Mouse (Mus musculus): ENCODE measurements at regions not wholly inside any gene's neighbourhood (a gene's known extent, or its start where the extent isn't known, plus 50 kb on each side); places are given as distances from the start of the nearest gene placed in this dataset.

DNA sequence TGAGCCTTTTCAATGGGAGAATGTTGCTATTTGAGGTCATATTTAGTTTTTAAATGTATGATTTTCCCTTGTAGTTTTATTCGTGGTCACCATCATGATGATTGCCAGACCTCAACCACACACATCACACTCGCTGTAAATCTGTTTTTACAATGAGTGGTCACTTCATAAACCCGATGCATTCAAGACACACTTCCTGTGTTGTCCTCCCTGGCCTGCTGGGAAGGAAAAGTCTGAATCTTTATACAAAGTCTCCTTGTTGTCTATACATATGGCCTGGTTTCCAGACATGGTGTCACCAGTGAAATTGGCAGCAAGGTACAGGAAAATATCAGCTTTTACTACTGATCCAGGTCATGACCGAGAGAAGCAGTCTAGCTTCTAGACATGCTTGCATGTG is 230.7 kb upstream of the P2ry1 start:
- no peaks in the 10 kb centered on the region for H3K36me3 ChIP-seq (ENCODE audit: insufficient read depth, low read length)
- H3K4me2 ChIP-seq (replicated peaks; ENCODE audit: low read depth, low read length), result no peak overlapping the region
- no peaks in the 10 kb centered on the region for H3K27me3 ChIP-seq (replicated peaks; ENCODE audit: insufficient read depth, low read length)
- no peak overlapping the region for H3K9ac ChIP-seq (replicated peaks; ENCODE audit: low read depth)
- DNase-seq (ENCODE audit: low spot score) (no peak), ATAC-seq (no peak)
- WGBS, result 70% methylated on average over 4 of the region's 4 CpGs
- no peaks in the 10 kb centered on the region for H3K9me3 ChIP-seq (ENCODE audit: low read length)
- no peak overlapping the region for H3K4me3 ChIP-seq (ENCODE audit: low read depth, low read length)
- no peak for TF ChIP-seq EP300 (IDR thresholded peaks at IDR 0.05)
- no peak for TF ChIP-seq CTCF (IDR thresholded peaks at IDR 0.05)
- no peaks in the 10 kb centered on the region for H3K4me1 ChIP-seq (ENCODE audit: insufficient read depth, low read depth, low read length)
- no peak overlapping the region for H3K27ac ChIP-seq (ENCODE audit: low read length)

DNA sequence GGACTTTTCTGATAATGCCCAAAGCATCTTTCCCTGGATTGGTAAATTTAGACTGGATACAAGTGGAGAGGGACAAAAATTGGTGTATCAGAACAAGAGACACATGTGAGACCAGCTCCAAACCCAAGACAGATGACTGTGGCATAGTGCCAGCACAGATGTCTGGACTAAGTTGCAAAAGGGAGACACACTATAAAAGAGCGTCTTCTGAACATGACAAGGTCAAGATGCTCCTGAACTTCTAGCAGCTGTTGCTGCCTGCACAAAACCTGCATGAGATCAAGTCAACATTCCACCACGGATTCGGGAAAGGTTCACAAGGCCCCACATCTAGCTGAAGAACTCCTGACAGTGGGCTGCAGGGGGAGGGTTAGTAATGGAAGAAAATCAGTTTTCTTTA is 229.2 kb upstream of the P2ry1 start:
- H3K4me1 ChIP-seq (ENCODE audit: insufficient read depth, low read depth, low read length), result no peaks in the 10 kb centered on the region
- DNase-seq (ENCODE audit: low spot score) (no peak), ATAC-seq (no peak)
- H3K9ac ChIP-seq (replicated peaks; ENCODE audit: low read depth), result no peak overlapping the region
- H3K4me2 ChIP-seq (replicated peaks; ENCODE audit: low read depth, low read length), result no peak overlapping the region
- WGBS, result 40% methylated on average over 3 of the region's 3 CpGs
- no peaks in the 10 kb centered on the region for H3K27me3 ChIP-seq (replicated peaks; ENCODE audit: insufficient read depth, low read length)
- TF ChIP-seq EP300 (IDR thresholded peaks at IDR 0.05) (no peak), CTCF (IDR thresholded peaks at IDR 0.05) (no peak)
- H3K36me3 ChIP-seq (ENCODE audit: insufficient read depth, low read length), result no peaks in the 10 kb centered on the region
- no peak overlapping the region for H3K27ac ChIP-seq (ENCODE audit: low read length)
- no peak overlapping the region for H3K4me3 ChIP-seq (ENCODE audit: low read depth, low read length)
- no peaks in the 10 kb centered on the region for H3K9me3 ChIP-seq (ENCODE audit: low read length)

DNA sequence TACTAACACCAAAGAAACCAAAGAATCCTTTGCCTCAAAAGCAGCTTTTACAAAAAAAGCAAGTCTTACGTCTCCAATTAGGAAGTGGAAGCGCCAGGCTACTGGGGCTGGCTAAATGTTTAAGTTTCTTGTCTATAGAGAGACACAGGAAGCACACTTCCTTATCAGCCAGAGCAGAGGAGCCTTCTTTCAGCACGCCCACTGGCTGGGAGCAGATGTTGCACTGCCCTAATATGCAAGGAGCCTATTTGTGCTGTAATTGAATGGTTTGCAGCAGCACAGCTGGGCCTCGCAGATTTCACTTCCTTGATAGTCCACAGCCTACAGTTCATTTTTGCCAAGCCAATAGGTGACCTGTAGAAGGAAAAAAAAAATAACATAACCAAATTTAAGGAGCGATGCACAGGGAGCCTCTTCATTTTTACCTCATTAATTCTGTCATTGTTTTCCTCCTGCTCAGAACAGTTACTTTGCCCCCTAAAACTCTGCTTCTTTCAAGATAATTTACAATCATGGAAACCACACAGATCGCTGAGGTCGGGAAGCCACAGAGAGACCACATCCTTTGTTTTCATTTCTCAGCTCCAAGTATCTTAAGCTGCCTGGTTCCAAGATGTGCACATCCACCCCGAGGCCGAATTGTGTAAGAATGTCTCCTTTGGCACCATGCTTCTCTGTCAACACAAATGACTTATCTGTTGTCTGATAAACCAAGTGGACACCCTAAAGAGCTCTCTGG is 217.3 kb upstream of the P2ry1 start:
- WGBS, result 27% methylated on average over 9 of the region's 9 CpGs
- H3K9ac ChIP-seq (replicated peaks; ENCODE audit: low read depth), result no peak overlapping the region
- H3K9me3 ChIP-seq (ENCODE audit: low read length), result no peaks in the 10 kb centered on the region
- DNase-seq (ENCODE audit: low spot score) (peak; percentile 59), ATAC-seq (peak; percentile 83)
- no peaks in the 10 kb centered on the region for H3K27me3 ChIP-seq (replicated peaks; ENCODE audit: insufficient read depth, low read length)
- TF ChIP-seq CTCF (IDR thresholded peaks at IDR 0.05) (0 out of 2 replicates have a peak, but pooled peaks have one; percentile 14), EP300 (IDR thresholded peaks at IDR 0.05) (no peak)
- H3K4me1 ChIP-seq (ENCODE audit: insufficient read depth, low read depth, low read length), result no peaks in the 10 kb centered on the region
- H3K36me3 ChIP-seq (ENCODE audit: insufficient read depth, low read length), result no peaks in the 10 kb centered on the region
- no peak overlapping the region for H3K27ac ChIP-seq (ENCODE audit: low read length)
- H3K4me3 ChIP-seq (ENCODE audit: low read depth, low read length), result no peak overlapping the region
- no peak overlapping the region for H3K4me2 ChIP-seq (replicated peaks; ENCODE audit: low read depth, low read length)

GRCm38 (mm10) chr3:60787989-60788388 is 214.6 kb upstream of the P2ry1 start:
- DNase-seq (ENCODE audit: low spot score), result no peak
- Histone ChIP-seq H3K4me3 (ENCODE audit: low read depth, low read length) (no peak overlapping the region), H3K27me3 (replicated peaks; ENCODE audit: insufficient read depth, low read length) (no peaks in the 10 kb centered on the region), H3K9me3 (ENCODE audit: low read length) (no peaks in the 10 kb centered on the region), H3K4me1 (ENCODE audit: insufficient read depth, low read depth, low read length) (no peaks in the 10 kb centered on the region), H3K9ac (replicated peaks; ENCODE audit: low read depth) (no peak overlapping the region), H3K27ac (ENCODE audit: low read length) (no peak overlapping the region), H3K4me2 (replicated peaks; ENCODE audit: low read depth, low read length) (no peak overlapping the region), H3K36me3 (ENCODE audit: insufficient read depth, low read length) (no peaks in the 10 kb centered on the region)
- WGBS, result 84% methylated on average over 8 of the region's 8 CpGs
- ATAC-seq, result no peak
- TF ChIP-seq EP300 (IDR thresholded peaks at IDR 0.05) (no peak), CTCF (IDR thresholded peaks at IDR 0.05) (no peak)

- Histone ChIP-seq H3K9ac (replicated peaks; ENCODE audit: low read depth) (no peak overlapping the region), H3K27ac (ENCODE audit: low read length) (no peak overlapping the region), H3K9me3 (ENCODE audit: low read length) (no peaks in the 10 kb centered on the region), H3K27me3 (replicated peaks; ENCODE audit: insufficient read depth, low read length) (no peaks in the 10 kb centered on the region), H3K4me1 (ENCODE audit: insufficient read depth, low read depth, low read length) (no peaks in the 10 kb centered on the region), H3K4me2 (replicated peaks; ENCODE audit: low read depth, low read length) (no peak overlapping the region), H3K4me3 (ENCODE audit: low read depth, low read length) (no peak overlapping the region), H3K36me3 (ENCODE audit: insufficient read depth, low read length) (no peaks in the 10 kb centered on the region)
- no peak for TF ChIP-seq EP300 (IDR thresholded peaks at IDR 0.05)
- TF ChIP-seq CTCF (IDR thresholded peaks at IDR 0.05), result no peak
- 71% methylated on average over 4 of the region's 4 CpGs for WGBS
- ATAC-seq (no peak), DNase-seq (ENCODE audit: low spot score) (no peak)
These were observed 213.2 kb upstream of the P2ry1 start for GRCm38 (mm10) chr3:60789441-60789840.

DNA sequence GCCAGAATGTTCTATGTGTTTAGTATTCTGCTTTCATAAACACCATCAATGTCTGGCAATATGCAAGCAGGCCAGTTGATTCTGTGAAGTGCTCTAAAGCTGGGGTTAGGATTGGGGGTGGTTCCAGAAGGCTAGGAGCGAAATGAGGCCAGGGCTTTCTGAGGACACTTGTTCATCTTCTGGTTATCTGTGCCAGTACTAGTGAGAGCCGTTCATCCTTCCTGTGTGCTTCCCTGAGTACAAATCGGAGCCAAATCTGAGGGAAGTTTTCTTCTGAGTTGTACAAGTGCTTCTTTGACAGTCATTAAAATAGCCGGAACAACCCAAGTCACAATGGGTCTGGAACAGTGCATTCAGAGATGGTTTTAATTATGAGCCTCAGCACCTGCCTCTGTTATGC is 210.4 kb upstream of the P2ry1 start:
- 61% methylated on average over 4 of the region's 4 CpGs for WGBS
- ATAC-seq, result no peak

More for the DNA sequence above, 210.4 kb upstream of the P2ry1 start:
- Histone ChIP-seq H3K4me1 (ENCODE audit: insufficient read depth, low read depth, low read length) (no peaks in the 10 kb centered on the region), H3K4me2 (replicated peaks; ENCODE audit: low read depth, low read length) (no peak overlapping the region), H3K27ac (ENCODE audit: low read length) (no peak overlapping the region), H3K4me3 (ENCODE audit: low read depth, low read length) (no peak overlapping the region), H3K9me3 (ENCODE audit: low read length) (no peaks in the 10 kb centered on the region), H3K36me3 (ENCODE audit: insufficient read depth, low read length) (no peaks in the 10 kb centered on the region), H3K9ac (replicated peaks; ENCODE audit: low read depth) (no peak overlapping the region), H3K27me3 (replicated peaks; ENCODE audit: insufficient read depth, low read length) (no peaks in the 10 kb centered on the region)
- TF ChIP-seq EP300 (IDR thresholded peaks at IDR 0.05) (no peak), CTCF (IDR thresholded peaks at IDR 0.05) (no peak)
- DNase-seq (ENCODE audit: low spot score), result no peak
